Mouse (Mus musculus) liver, embryonic 15.5 days (tissue): ENCODE data around the gene 1700016K19Rik. TPM values are rescaled to one million over a fixed set of nuclear protein-coding genes. Genes with fewer than 3 reads are reported as not detected.

Source experiments
- ATAC-seq: fragments of 200-750 bp; cut with Nextera tagmentation; 2 replicates; pipeline ENCODE4 v1.8.0; 2017; ENCODE audit warnings: moderate number of reproducible peaks, mild to moderate bottlenecking, moderate library complexity; ENCODE audit not compliant: insufficient read depth
- H3K27ac ChIP-seq: fragments of 300-500 bp; sonication (generic); replicated peaks from 2 replicates; pipeline ENCODE4 v1.5.1; 2015; ENCODE audit warnings: mild to moderate bottlenecking, inconsistent platforms
- H3K27me3 ChIP-seq: fragments of 300-500 bp; sonication (generic); 2 replicates; pipeline ENCODE4 v1.6.1; 2015; ENCODE audit warnings: mild to moderate bottlenecking, inconsistent platforms
- H3K36me3 ChIP-seq: fragments of 300-500 bp; sonication (generic); replicated peaks from 2 replicates; pipeline ENCODE4 v1.6.1; 2015; ENCODE audit warnings: moderate library complexity, mild to moderate bottlenecking, inconsistent platforms
- H3K4me1 ChIP-seq: fragments of 300-500 bp; sonication (generic); replicated peaks from 2 replicates; pipeline ENCODE4 v1.6.1; 2015; ENCODE audit warnings: inconsistent platforms
- H3K4me2 ChIP-seq: fragments of 300-500 bp; sonication (generic); 2 replicates; pipeline ENCODE4 v1.6.1; 2015; ENCODE audit warnings: moderate library complexity, mild to moderate bottlenecking, inconsistent platforms
- H3K4me3 ChIP-seq: fragments of 300-500 bp; sonication (generic); replicated peaks from 2 replicates; pipeline ENCODE4 v1.5.1; 2015; ENCODE audit warnings: mild to moderate bottlenecking, inconsistent platforms
- H3K9ac ChIP-seq: fragments of 300-500 bp; sonication (generic); 2 replicates; pipeline ENCODE4 v1.6.1; 2015; ENCODE audit warnings: moderate library complexity, mild to moderate bottlenecking, inconsistent platforms
- H3K9me3 ChIP-seq: fragments of 300-500 bp; sonication (generic); replicated peaks from 2 replicates; pipeline ENCODE4 v1.6.1; 2016; ENCODE audit warnings: inconsistent platforms
- WGBS: fragments of 180-500 bp; shearing (Covaris S2); methylation state at CpG from one replicate; pipeline ENCODE4 v1.1.7; 2015; ENCODE audit warnings: mixed read lengths; ENCODE audit not compliant: insufficient replicate concordance; 5-methylcytosine and 5-hydroxymethylcytosine counted together
- polyA plus RNA-seq: library from polyadenylated mRNA; unstranded; fragments of >200 nt; fragmentation: Nextera tagmentation; extraction: Ambion mirVana; gene quantifications from 2 replicates; pipeline ENCODE4 v1.2.1, GENCODE M21; 2015

1700016K19Rik gene
- polyA plus RNA-seq, 1 experiment from 2014 or later = not detected

GRCm38 (mm10) chr11:76015251-76015650, 15.5 kb downstream of the 1700016K19Rik start:
- no peaks in the 10 kb centered on the region for H3K9me3 ChIP-seq
- no peaks in the 10 kb centered on the region for H3K36me3 ChIP-seq
- H3K4me3 ChIP-seq = no peak overlapping the region
- no peak overlapping the region for H3K9ac ChIP-seq
- 69% methylated on average over 6 of the region's 6 CpGs for WGBS
- H3K27me3 ChIP-seq = no peaks in the 10 kb centered on the region
- H3K4me1 ChIP-seq = no peaks in the 10 kb centered on the region
- H3K4me2 ChIP-seq = no peak overlapping the region
- no peak for ATAC-seq
- H3K27ac ChIP-seq = no peak overlapping the region

DNA sequence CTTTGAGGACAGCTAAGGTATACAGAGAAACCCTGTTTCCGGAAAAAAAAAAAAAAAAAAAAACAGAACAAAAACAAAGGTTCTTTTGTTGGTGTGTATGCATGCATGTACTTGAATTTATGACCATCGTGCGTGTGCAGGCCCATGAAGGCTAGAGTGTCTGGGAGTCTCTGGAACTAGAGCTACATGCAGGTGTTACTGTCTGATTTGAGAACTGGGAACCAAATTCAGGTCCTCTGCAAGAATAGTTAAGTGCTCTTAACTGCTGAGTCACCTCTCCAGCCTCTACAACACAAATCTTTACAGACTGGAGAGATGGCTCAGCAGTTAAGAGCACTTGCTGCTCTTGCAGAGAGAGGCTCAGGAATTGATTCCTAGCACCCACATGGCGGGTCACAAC, 16.1 kb downstream of the 1700016K19Rik start:
- no peaks in the 10 kb centered on the region for H3K4me1 ChIP-seq
- H3K27ac ChIP-seq = no peak overlapping the region
- no peaks in the 10 kb centered on the region for H3K9me3 ChIP-seq
- WGBS = 45% methylated on average over 4 of the region's 4 CpGs
- H3K4me2 ChIP-seq = no peak overlapping the region
- no peak for ATAC-seq
- no peak overlapping the region for H3K4me3 ChIP-seq
- H3K27me3 ChIP-seq = no peaks in the 10 kb centered on the region
- no peaks in the 10 kb centered on the region for H3K36me3 ChIP-seq
- no peak overlapping the region for H3K9ac ChIP-seq

DNA sequence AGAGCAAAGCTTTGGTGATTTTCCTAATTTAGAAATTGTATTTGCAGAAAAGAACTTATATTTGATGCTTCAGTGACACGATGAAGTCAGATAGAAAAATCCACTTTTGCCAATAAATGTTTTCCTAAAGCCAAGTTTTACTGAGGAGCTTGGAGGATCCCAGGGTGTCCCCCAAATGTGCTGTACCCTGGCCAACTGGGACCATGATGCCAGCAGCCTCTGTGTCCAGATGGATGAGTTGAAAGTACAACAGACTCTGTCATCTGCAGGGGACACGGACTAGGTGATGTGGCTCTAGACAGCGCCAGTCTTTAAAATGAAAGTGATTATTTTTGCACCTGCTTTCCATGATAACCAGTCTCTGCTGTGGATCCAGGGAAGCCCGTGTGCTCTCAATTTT, 20.2 kb downstream of the 1700016K19Rik start:
- H3K9ac ChIP-seq = no peak overlapping the region
- H3K36me3 ChIP-seq = no peaks in the 10 kb centered on the region
- H3K4me2 ChIP-seq = no peak overlapping the region
- H3K4me1 ChIP-seq = no peaks in the 10 kb centered on the region
- H3K4me3 ChIP-seq = no peak overlapping the region
- peaks cover 18% of the 10 kb centered on the region for H3K27me3 ChIP-seq
- 68% methylated on average over 4 of the region's 4 CpGs for WGBS
- H3K9me3 ChIP-seq = no peaks in the 10 kb centered on the region
- no peak overlapping the region for H3K27ac ChIP-seq
- ATAC-seq = no peak

GRCm38 (mm10) chr11:76020916-76021315, 21.2 kb downstream of the 1700016K19Rik start:
- Histone ChIP-seq H3K4me1 (no peaks in the 10 kb centered on the region), H3K4me2 (no peak overlapping the region), H3K27ac (no peak overlapping the region), H3K9ac (no peak overlapping the region), H3K36me3 (no peaks in the 10 kb centered on the region), H3K4me3 (no peak overlapping the region), H3K9me3 (no peaks in the 10 kb centered on the region), H3K27me3 (peaks cover 28% of the 10 kb centered on the region)
- 62% methylated on average over 9 of the region's 9 CpGs for WGBS
- ATAC-seq = no peak

DNA sequence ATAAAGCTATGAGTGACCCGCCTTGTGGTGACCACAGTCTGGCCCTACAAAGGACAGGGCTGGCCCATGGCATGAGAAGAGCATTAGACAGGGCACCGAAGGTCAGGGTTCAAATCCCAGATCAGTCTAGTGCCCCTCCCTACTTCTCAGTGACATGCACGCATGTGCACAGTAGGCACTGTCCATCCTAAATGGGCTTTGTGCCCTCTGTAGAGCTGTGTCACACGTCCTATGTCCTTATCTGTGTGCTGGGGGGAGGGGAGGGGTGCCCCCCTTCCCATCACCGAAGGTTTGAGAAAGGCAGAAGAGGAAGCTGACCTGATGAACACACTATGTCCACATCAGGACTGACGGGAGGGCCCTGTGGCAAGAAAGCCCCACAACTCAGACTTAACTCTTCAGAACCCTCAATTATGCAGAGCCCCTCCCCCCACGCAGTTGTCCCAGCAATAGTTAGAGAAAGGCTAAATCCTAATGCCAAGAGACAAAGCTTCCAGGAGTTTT, 25.4 kb downstream of the 1700016K19Rik start:
- Histone ChIP-seq H3K4me1 (peaks cover 19% of the 10 kb centered on the region), H3K4me3 (peak overlapping the region; percentile 63), H3K9ac (no peak overlapping the region), H3K36me3 (no peaks in the 10 kb centered on the region), H3K27ac (no peak overlapping the region), H3K27me3 (peaks cover 63% of the 10 kb centered on the region), H3K4me2 (0 out of 2 replicates have a peak overlapping the region, but pooled peaks have one; percentile 90), H3K9me3 (no peaks in the 10 kb centered on the region)
- 46% methylated on average over 7 of the region's 7 CpGs for WGBS
- ATAC-seq = no peak

DNA sequence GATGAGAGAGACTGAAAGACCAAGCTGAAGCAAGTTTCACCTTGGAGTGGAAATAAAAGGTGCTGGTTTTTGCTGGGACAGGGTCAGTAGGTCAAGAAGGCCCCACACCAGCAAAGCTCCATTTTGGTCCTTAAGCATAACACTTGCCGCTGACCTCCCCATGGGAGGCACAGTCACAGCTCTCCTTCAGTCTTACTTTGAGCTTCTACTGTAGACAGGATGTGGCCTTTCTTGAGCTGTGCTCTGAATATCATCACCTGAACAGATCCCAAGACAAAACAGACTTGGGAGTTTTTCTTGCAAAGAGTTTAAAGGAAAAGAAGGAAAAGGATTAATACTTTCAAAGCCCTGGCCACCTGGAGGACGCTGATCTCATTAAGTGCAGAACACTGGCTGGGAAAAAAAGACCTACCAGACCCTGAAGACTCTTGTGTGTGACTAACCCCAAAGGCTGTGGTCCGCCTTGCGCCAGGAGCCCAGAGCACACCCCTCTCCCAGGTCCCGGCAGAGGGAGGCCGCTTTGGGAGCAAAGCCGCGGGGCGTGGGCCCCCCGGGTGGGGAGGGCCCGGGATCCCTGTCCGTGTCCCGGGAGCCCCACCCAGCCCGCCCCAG, 26.9 kb downstream of the 1700016K19Rik start:
- ATAC-seq = no peak
- 15% methylated on average over 14 of the region's 14 CpGs for WGBS

DNA sequence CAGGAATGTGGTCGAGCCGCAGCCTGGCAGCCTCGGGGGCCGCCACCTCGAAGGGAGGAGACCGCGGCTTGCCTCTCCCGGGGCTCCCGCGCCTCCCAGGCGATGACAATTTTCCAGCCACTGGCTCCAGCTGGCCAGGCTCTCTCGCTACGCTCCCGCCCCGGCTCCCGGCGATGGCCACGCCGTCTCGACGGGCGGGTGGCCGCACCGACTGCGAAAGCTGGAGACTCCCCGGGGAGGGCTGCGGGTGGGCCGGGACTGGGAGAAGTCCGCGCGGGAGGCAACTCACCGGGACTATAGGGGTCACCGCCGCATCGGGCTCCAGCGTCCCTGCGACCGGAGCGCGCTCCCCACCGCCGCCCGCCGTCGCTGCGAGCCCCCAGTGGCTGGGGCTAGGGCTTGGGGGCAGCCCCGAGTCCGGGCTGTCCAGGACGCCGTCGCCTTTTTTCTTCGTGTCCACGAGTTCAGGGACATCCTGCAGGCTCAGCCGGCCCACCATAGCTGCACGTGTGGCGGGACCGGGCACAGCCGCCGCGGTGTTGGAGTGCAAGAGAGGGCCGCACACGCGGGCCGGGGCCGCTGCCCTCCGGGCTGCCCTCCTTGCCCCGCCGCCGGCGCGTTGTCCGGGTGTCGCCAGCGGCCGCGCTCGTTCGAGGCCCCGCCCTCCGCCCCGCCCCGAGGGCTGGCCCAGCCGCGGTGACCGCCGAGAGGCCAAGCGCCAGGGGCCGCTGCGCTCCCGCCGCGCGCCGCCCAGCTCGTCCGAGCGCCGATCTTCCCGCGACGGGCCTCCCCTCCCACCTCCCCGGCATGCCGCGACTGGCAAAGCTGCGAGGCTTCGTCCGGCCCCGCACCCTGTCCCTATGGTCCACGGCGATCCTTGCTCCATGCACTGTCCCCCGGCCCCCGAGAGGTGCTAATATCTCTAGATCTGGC, 27.7 kb downstream of the 1700016K19Rik start, which contains the start of gene Rflnb:
TSS of gene Rflnb (minus strand) at position 644 of the 933 bp plus-strand sequence.
- peaks cover 60% of the 10 kb centered on the region for H3K27me3 ChIP-seq
- H3K27ac ChIP-seq = no peak within 1 kb of the TSS
- ATAC-seq = peak; percentile 84
- peak within 1 kb of the TSS; percentile 63 for H3K4me3 ChIP-seq
- WGBS = under 1% methylated on average over 112 of the region's 112 CpGs
- H3K4me1 ChIP-seq = peaks cover 19% of the 10 kb centered on the region
- no peaks in the 10 kb centered on the region for H3K36me3 ChIP-seq
- no peaks in the 10 kb centered on the region for H3K9me3 ChIP-seq
- H3K4me2 ChIP-seq = peak within 1 kb of the TSS; percentile 90
- peak within 1 kb of the TSS; percentile 54 for H3K9ac ChIP-seq

More for the DNA sequence above, 26.9 kb downstream of the 1700016K19Rik start:
- peaks cover 63% of the 10 kb centered on the region for H3K27me3 ChIP-seq
- peak overlapping the region; percentile 63 for H3K4me3 ChIP-seq
- H3K27ac ChIP-seq = no peak overlapping the region
- H3K4me2 ChIP-seq = peak overlapping the region; percentile 90
- no peaks in the 10 kb centered on the region for H3K9me3 ChIP-seq
- H3K4me1 ChIP-seq = peaks cover 19% of the 10 kb centered on the region
- no peaks in the 10 kb centered on the region for H3K36me3 ChIP-seq
- H3K9ac ChIP-seq = peak overlapping the region; percentile 54

- no peaks in the 10 kb centered on the region for H3K36me3 ChIP-seq
- peak overlapping the region; percentile 90 for H3K4me2 ChIP-seq
- H3K27me3 ChIP-seq = peaks cover 60% of the 10 kb centered on the region
- no peak overlapping the region for H3K27ac ChIP-seq
- peak overlapping the region; percentile 63 for H3K4me3 ChIP-seq
- H3K4me1 ChIP-seq = peaks cover 25% of the 10 kb centered on the region
- H3K9me3 ChIP-seq = no peaks in the 10 kb centered on the region
- WGBS = 8% methylated on average over 14 of the region's 14 CpGs
- H3K9ac ChIP-seq = no peak overlapping the region
- 0 out of 2 replicates have a peak, but pooled peaks have one; percentile 29 for ATAC-seq
Observed at GRCm38 (mm10) chr11:76028072-76028465, 28.4 kb downstream of the 1700016K19Rik start.

- H3K27ac ChIP-seq = peak overlapping the region; percentile 62
- ATAC-seq = no peak
Observed at GRCm38 (mm10) chr11:76033359-76033758, 33.6 kb downstream of the 1700016K19Rik start.

DNA sequence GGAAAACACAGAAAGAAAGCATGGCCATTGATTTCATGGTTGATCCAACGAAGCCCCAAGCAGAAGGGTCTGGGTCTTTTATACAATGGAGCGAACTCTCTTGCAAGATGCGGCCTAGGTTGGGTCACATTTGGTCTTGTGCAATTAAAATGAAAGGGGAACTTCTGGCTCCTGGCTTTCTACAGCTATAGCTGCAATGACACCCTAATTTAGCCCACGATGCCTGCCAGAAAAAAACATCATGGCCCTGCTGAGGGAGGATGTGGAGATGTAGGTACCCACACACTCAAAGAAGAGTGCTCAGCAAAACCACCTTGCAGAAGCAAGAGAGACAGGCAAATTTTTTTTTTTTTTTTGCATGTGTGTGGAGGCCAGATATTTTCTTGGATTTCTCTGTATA, 34.1 kb downstream of the 1700016K19Rik start:
- Histone ChIP-seq H3K9ac (no peak overlapping the region), H3K4me2 (no peak overlapping the region), H3K27me3 (peaks cover 9% of the 10 kb centered on the region), H3K4me3 (no peak overlapping the region), H3K9me3 (no peaks in the 10 kb centered on the region), H3K4me1 (peaks cover 5% of the 10 kb centered on the region; the same call in 1 of the 2 replicates), H3K36me3 (no peaks in the 10 kb centered on the region), H3K27ac (peak overlapping the region; percentile 62)
- WGBS = 44% methylated on average over 4 of the region's 4 CpGs
- ATAC-seq = no peak

More at GRCm38 (mm10) chr11:76033359-76033758, 33.6 kb downstream of the 1700016K19Rik start:
- Histone ChIP-seq H3K4me1 (peaks cover 5% of the 10 kb centered on the region), H3K4me2 (no peak overlapping the region), H3K9me3 (no peaks in the 10 kb centered on the region), H3K27me3 (peaks cover 10% of the 10 kb centered on the region), H3K36me3 (no peaks in the 10 kb centered on the region), H3K9ac (no peak overlapping the region), H3K4me3 (no peak overlapping the region)
- WGBS = 59% methylated on average over 6 of the region's 6 CpGs

- no peak overlapping the region for H3K4me3 ChIP-seq
- H3K27me3 ChIP-seq = no peaks in the 10 kb centered on the region; the same call in 1 of the 2 replicates
- WGBS = 72% methylated on average over 8 of the region's 8 CpGs
- H3K4me1 ChIP-seq = peaks cover 5% of the 10 kb centered on the region; the same call in 1 of the 2 replicates
- H3K9ac ChIP-seq = no peak overlapping the region
- H3K36me3 ChIP-seq = no peaks in the 10 kb centered on the region
- H3K9me3 ChIP-seq = no peaks in the 10 kb centered on the region
- no peak for ATAC-seq
- H3K4me2 ChIP-seq = no peak overlapping the region
- H3K27ac ChIP-seq = no peak overlapping the region
Observed at GRCm38 (mm10) chr11:76035182-76035581, 35.5 kb downstream of the 1700016K19Rik start.
